Mouse (Mus musculus) E14TG2a.4 (cell line): ENCODE measurements around the gene 5430419D17Rik.

Experiments used
- CTCF ChIP-seq: conservative IDR thresholded peaks from 2 replicates; pipeline ENCODE4 v1.5.1; 2014; ENCODE audit warnings: low read length
- NANOG ChIP-seq: IDR thresholded peaks from 2 replicates; pipeline ENCODE4 v1.6.1; 2014; ENCODE audit warnings: borderline replicate concordance, low read length, mixed read lengths
- POU5F1 ChIP-seq: IDR thresholded peaks from 2 replicates; pipeline ENCODE4 v1.6.1; 2014; ENCODE audit warnings: low read length, borderline replicate concordance

DNA sequence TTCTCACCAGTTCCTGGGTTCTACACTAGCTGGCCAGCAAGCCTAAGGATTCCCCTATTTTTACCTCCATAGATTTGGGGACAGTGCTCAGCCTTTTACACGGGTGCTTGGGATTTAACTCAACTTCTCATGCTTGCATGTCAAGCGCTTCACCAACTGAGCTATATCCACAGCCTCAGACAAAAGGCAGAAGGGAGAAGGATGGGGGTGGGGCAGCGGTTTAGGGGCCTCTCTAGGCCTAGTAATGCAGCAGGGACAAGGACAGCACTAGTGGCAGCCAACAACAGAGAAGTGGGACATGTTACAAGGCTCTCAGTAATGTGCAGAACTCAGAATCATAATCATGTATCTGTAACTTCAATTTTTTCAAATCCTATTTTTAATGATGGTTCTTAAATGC is 6.4 kb upstream of the 5430419D17Rik start:
- TF ChIP-seq CTCF (no peak), NANOG (no peak), POU5F1 (no peak)
